ENCODE assay signal across 8 mouse cellular contexts in the genomic region with DNA sequence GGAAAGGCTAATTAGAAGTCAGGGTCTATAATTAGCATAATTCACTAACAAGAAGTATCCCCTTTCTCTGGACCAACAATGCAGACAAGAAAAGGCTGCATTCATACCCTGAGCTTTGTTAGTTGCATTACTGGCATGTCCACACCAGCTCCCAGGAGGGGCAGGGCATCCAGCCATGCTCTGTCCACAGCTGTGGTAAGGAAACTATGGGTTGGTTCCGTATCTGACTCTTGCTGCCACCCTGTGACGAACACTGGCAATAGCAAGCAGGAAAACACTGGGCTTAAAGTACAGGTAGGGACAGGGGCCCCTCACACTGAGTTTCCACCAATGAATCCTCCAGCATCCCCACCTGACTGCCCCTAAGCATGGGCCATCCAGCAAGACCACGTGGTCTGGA. TPM values are rescaled to one million over a fixed set of nuclear protein-coding genes. Genes with fewer than 3 reads are reported as not detected.
A peak's percentile ranks its signal among the peaks of the same experiment; 100 is the strongest.
DNase-seq lines count a peak whose midpoint lies in the region; ATAC-seq and TF ChIP-seq lines count a peak whose summit lies in the region.

No protein-coding gene starts in this region.

- no peak for DNase-seq in ES-E14 (ENCODE audit: low read depth, low spot score)
- peak; percentile 60 for DNase-seq in adrenal gland, adult 2 months
- peak; percentile 52 for DNase-seq in embryonic facial prominence, embryonic 11.5 days (ENCODE audit: low spot score)
- peak; percentile 34 to 40 for DNase-seq in left cerebral cortex, adult 8-10 months (ENCODE audit: low spot score in 2 of 2)
- DNase-seq in thymus, postnatal 10 days (ENCODE audit: low spot score in 2 of 2) = no peak
- no peak for DNase-seq in spleen, postnatal 36 days (ENCODE audit: low spot score in 2 of 2)

- no peak overlapping the region for H3K4me3 ChIP-seq in ES-E14 (ENCODE audit: insufficient read depth in 1 of 2, low read depth in 1 of 2, low read length in 2 of 2, poor library complexity in 1 of 2, severe bottlenecking in 1 of 2)
- H3K4me3 ChIP-seq in embryonic facial prominence, embryonic 11.5 days (ENCODE audit: low read depth, low read length) = no peak overlapping the region
- H3K4me3 ChIP-seq in hindbrain, embryonic 15.5 days = no peak overlapping the region
- no peak overlapping the region for H3K4me3 ChIP-seq in midbrain, embryonic 16.5 days (ENCODE audit: low read depth, low read length)

- no peak for ATAC-seq in embryonic facial prominence, embryonic 11.5 days (replicated peaks; ENCODE audit: insufficient number of reproducible peaks, low FRiP score, low TSS enrichment, low read depth)
- ATAC-seq in hindbrain, embryonic 15.5 days (ENCODE audit: low FRiP score, low read depth) = peak; percentile 84; the same call in 1 of the 2 replicates
- peak; percentile 66 for ATAC-seq in midbrain, embryonic 16.5 days

- no peaks in the 10 kb centered on the region for H3K4me1 ChIP-seq in ES-E14 (ENCODE audit: control insufficient read depth in 2 of 2, insufficient read depth in 2 of 2, low read length in 2 of 2, poor library complexity in 1 of 2)
- H3K4me1 ChIP-seq in embryonic facial prominence, embryonic 11.5 days (ENCODE audit: control insufficient read depth, insufficient read depth, low read length) = no peaks in the 10 kb centered on the region
- peaks cover 9% of the 10 kb centered on the region; the same call in 1 of the 2 replicates for H3K4me1 ChIP-seq in hindbrain, embryonic 15.5 days (replicated peaks)
- H3K4me1 ChIP-seq in midbrain, embryonic 16.5 days (ENCODE audit: control insufficient read depth, insufficient read depth, low read length) = no peaks in the 10 kb centered on the region

- H3K27me3 ChIP-seq in embryonic facial prominence, embryonic 11.5 days (ENCODE audit: control insufficient read depth, insufficient read depth, low read length) = no peaks in the 10 kb centered on the region
- no peaks in the 10 kb centered on the region for H3K27me3 ChIP-seq in hindbrain, embryonic 15.5 days
- no peaks in the 10 kb centered on the region for H3K27me3 ChIP-seq in midbrain, embryonic 16.5 days (ENCODE audit: control insufficient read depth, insufficient read depth, low read depth, low read length)

- H3K27ac ChIP-seq in ES-E14 (ENCODE audit: insufficient read depth, low read depth, low read length, poor library complexity, severe bottlenecking) = no peak overlapping the region
- no peak overlapping the region for H3K27ac ChIP-seq in embryonic facial prominence, embryonic 11.5 days (replicated peaks; ENCODE audit: low read depth, low read length)
- no peak overlapping the region for H3K27ac ChIP-seq in hindbrain, embryonic 15.5 days (replicated peaks)
- H3K27ac ChIP-seq in midbrain, embryonic 16.5 days (ENCODE audit: low read length) = no peak overlapping the region

- no peak overlapping the region for H3K9ac ChIP-seq in ES-E14 (ENCODE audit: insufficient read depth, low read depth, low read length, poor library complexity, severe bottlenecking)
- H3K9ac ChIP-seq in embryonic facial prominence, embryonic 11.5 days (replicated peaks; ENCODE audit: low read length) = no peak overlapping the region
- 0 out of 2 replicates have a peak overlapping the region, but pooled peaks have one; percentile 10 for H3K9ac ChIP-seq in hindbrain, embryonic 15.5 days
- H3K9ac ChIP-seq in midbrain, embryonic 16.5 days (ENCODE audit: low read depth, low read length) = no peak overlapping the region

- H3K36me3 ChIP-seq in ES-E14 (ENCODE audit: control insufficient read depth, insufficient read depth, low read length, poor library complexity, severe bottlenecking) = no peaks in the 10 kb centered on the region
- H3K36me3 ChIP-seq in embryonic facial prominence, embryonic 11.5 days (replicated peaks; ENCODE audit: control insufficient read depth, insufficient read depth, low read depth, low read length) = no peaks in the 10 kb centered on the region
- no peaks in the 10 kb centered on the region for H3K36me3 ChIP-seq in hindbrain, embryonic 15.5 days
- no peaks in the 10 kb centered on the region for H3K36me3 ChIP-seq in midbrain, embryonic 16.5 days (ENCODE audit: control insufficient read depth, insufficient read depth, low read length)

- 7% methylated on average over 3 of the region's 3 CpGs for WGBS in embryonic facial prominence, embryonic 11.5 days
- 4% methylated on average over 3 of the region's 3 CpGs for WGBS in hindbrain, embryonic 15.5 days
- WGBS in midbrain, embryonic 16.5 days = 6% methylated on average over 3 of the region's 3 CpGs

- H3K9me3 ChIP-seq in ES-E14 (ENCODE audit: control insufficient read depth, insufficient read depth, low read depth, low read length) = no peaks in the 10 kb centered on the region
- H3K9me3 ChIP-seq in embryonic facial prominence, embryonic 11.5 days (replicated peaks; ENCODE audit: control insufficient read depth, low read length) = no peaks in the 10 kb centered on the region
- no peaks in the 10 kb centered on the region for H3K9me3 ChIP-seq in hindbrain, embryonic 15.5 days
- H3K9me3 ChIP-seq in midbrain, embryonic 16.5 days (replicated peaks; ENCODE audit: control insufficient read depth, low read length, poor library complexity, severe bottlenecking) = no peaks in the 10 kb centered on the region

- in situ Hi-C loops in ES-E14 (cut with MboI; ENCODE audit: low sequenced_read_pairs in 2 of 2, unreplicated experiment in 2 of 2) = no loop called here

- no peak overlapping the region for H3K4me2 ChIP-seq in embryonic facial prominence, embryonic 11.5 days (ENCODE audit: low read depth, low read length)
- H3K4me2 ChIP-seq in hindbrain, embryonic 15.5 days = no peak overlapping the region
- H3K4me2 ChIP-seq in midbrain, embryonic 16.5 days (ENCODE audit: low read length) = no peak overlapping the region

TF ChIP-seq in ES-E14, 5 proteins besides CTCF, POLR2A, EP300 and RAD21:
- TF ChIP-seq ZC3H11A (IDR thresholded peaks at IDR 0.05; ENCODE audit: borderline replicate concordance, low read depth, low read length) = peak; percentile 64; the same call in 1 of the 2 replicates
- TF ChIP-seq ZNF384 (IDR thresholded peaks at IDR 0.05; ENCODE audit: low read depth, low read length) = no peak
- TF ChIP-seq MAFK (IDR thresholded peaks at IDR 0.05; ENCODE audit: insufficient read depth, low read depth, low read length) = no peak
- TF ChIP-seq HCFC1 (IDR thresholded peaks at IDR 0.05; ENCODE audit: borderline replicate concordance, insufficient read depth, low read length) = no peak
- no peak for TF ChIP-seq CHD2 (IDR thresholded peaks at IDR 0.05; ENCODE audit: low read depth, low read length)
TF ChIP-seq in ES-E14: peak in this region for 1.

RNA-seq across cellular contexts. Expression of a gene that starts 25.5 kb away (rescaled TPM):
- total RNA-seq in ES-E14 (2012; rRNA removed) = 0.21 and 0.40 TPM in 2 replicates
- 1 to 10 TPM; 2.7 TPM for total RNA-seq in adrenal gland, adult 2 months (2021)
- polyA plus RNA-seq in adrenal gland, adult 2 months (2012; rRNA removed) = 0.67 and 0.74 TPM in 2 replicates
- 4.0 and 5.3 TPM in 2 replicates for polyA plus RNA-seq in embryonic facial prominence, embryonic 11.5 days (2014; fragmentation: Nextera tagmentation; extraction: Ambion mirVana)
- 46.8 and 47.1 TPM in 2 replicates for polyA plus RNA-seq in hindbrain, embryonic 15.5 days (2015; fragmentation: Nextera tagmentation; extraction: Ambion mirVana)
- 100 to 1,000 TPM; 108 to 116 (median 112) TPM for total RNA-seq in left cerebral cortex, adult 8-10 months (2022)
- 31.0 and 36.4 TPM in 2 replicates for polyA plus RNA-seq in midbrain, embryonic 16.5 days (2015; fragmentation: Nextera tagmentation; extraction: Ambion mirVana)

Comparison
In these comparisons a context has a peak if more than half of its experiments do, and no peak if none do; other contexts are left out.
1. DNase-seq: peak in adrenal gland, adult 2 months (single experiment), embryonic facial prominence, embryonic 11.5 days (single experiment) and left cerebral cortex, adult 8-10 months (2 of 2); none in ES-E14 (single experiment), thymus, postnatal 10 days (0 of 2) and spleen, postnatal 36 days (0 of 2).